Mouse (Mus musculus): ENCODE data around the gene Mapk7.
A peak's percentile ranks its signal among the peaks of the same experiment; 100 is the strongest.

Mapk7 gene

DNA sequence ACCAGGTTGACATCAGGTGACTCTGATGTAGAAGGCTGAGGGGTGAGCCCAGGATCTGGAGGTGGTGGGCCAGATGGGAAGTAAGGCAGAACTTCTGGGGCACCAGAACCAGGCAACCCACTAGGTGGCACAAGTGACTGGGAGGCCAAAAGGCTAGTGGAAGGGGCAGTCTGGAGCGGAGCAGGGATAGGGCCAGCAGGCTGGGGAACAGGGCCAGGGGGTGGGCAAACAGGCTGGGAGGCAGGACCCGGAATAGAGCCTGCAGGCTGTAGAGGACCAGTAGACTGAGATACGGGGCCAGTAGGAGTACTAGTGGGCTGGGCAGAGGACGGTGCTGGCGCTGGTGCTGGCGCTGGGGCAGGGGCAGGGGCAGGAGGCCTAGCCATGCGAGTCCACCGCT is 4.3 kb downstream of the Mapk7 start:
- DNase-seq: no peak

DNA sequence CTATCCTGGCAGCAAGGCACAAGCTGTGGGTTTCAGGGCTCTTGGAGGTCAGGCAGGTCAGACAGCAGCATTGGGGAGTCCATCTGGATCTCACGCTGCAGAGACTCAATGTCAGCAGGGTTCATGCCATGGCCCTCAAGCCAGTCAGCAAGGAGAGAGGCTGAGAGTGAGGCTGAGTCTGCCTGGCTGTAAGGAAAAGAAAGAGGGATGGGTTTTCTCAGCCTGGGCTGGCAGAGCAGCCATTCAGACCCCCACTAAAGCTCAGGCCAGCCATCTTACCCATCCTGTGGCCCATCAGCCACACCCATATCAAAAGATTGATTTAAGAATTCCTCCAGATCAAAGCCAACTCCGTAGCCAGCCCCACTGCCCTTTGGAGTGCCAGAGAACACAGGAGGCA is 5.1 kb downstream of the Mapk7 start:
- no peak for DNase-seq

DNA sequence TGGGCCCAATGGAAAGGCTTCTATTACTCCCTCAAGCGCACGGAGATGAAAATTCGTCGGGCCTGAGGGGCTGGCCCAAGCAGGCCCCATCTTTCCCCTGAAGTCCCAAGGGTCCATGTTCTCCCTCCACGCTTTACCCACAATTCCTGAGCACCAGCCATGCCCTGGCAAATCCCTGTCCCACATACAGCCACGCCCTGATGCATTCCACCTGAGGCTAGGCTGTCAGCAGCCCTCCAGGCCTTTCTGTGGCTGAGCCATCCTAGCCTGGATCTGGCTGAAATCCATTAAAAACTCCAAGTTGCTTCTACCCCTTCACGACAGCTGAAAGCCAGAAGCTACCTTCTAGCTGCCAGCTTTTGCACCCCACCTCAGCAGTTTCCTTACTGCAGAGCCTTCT is 6.3 kb downstream of the Mapk7 start:
- DNase-seq: no peak

DNA sequence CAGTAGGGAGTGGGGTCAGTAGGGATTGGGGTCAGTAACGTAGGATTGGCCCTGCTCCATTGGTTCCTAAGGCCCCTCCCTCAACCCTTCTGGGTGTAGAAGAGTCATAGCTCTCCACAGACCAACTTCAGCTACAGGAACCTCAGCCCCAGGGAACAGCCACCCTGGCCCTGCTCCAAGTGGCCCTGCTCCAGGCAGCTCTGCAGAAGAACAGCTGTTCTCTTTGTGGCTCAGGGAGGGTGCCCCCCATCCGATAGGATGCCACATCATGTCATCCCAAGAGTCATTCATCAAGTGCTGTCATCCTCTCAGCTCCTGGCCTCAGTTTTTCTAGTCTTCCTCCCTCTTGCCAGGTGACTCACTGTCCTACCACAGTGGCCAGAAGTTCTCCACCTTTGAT is 6.8 kb downstream of the Mapk7 start:
- no peak for DNase-seq

DNA sequence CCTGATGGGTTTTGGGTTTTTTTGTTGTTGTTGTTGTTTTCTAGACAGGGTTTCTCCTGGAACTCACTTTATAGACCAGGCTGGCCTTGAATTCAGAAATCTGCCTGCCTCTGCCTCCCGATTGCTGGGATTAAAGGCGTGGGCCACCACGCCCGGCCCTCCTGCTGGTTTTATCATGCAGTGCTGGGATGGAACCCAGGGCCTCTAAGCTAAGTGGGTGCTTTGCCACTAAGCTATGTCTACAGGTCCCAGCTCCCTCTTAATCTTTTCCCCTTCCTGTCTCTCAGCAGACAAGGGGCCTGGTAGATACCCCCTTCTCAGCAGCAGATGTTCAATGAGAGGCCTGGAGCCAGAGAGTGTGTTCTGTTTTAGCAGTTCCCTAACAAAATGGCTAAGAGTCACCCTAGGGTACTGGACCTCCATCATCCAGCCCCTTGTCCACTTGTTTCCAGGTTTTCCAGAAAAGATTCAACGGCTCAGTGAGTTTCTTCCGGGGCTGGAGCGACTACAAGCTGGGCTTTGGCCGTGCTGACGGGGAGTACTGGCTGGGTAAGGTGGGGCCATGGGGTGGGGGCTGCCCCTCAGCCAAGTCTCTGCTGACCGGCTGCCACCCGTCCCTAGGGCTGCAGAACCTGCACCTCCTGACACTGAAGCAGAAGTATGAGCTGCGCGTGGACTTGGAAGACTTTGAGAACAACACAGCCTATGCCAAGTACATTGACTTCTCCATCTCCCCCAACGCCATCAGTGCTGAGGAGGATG is 7.6 kb downstream of the Mapk7 start:
- no peak for DNase-seq

DNA sequence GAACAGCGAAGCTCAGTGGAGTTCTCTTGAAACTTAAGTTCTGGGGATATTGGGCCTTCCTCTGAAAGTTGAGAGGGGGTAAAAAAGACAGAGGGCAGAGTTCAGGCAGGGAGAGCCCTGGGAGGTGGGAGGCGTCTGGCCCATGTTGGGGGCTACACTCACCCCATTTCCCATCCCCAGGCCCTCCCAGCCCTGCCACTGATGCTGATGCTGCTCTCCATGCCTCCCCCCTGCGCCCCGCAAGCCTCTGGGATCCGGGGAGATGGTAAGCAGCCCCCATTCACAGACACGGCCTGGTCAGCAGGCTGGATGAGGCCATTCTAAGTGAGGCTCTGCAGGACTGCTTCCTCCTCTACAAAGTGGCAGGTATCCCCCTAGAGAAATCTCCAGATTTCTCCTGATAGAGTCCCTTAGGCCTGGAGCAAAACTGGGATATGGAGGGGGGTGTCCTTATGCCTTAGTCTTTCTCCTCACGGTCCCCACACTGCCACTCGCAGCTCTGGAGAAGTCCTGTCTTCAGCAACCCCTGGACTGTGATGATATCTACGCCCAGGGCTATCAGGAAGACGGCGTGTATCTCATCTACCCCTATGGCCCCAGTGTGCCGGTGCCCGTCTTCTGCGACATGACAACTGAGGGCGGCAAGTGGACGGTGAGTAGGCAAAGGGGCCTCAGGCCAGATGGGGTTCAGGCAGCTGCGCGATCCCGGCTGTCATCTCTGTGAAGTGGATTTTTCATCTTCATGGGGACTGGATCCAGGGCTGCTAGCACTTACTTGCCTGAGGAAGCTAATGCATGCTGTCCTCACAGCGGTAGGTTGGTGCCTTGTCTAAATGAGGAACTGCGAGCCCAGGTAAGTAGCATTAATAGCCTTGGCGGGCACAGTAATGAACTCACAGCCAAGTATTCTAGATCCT is 8.4 kb downstream of the Mapk7 start:
- DNase-seq: no peak

DNA sequence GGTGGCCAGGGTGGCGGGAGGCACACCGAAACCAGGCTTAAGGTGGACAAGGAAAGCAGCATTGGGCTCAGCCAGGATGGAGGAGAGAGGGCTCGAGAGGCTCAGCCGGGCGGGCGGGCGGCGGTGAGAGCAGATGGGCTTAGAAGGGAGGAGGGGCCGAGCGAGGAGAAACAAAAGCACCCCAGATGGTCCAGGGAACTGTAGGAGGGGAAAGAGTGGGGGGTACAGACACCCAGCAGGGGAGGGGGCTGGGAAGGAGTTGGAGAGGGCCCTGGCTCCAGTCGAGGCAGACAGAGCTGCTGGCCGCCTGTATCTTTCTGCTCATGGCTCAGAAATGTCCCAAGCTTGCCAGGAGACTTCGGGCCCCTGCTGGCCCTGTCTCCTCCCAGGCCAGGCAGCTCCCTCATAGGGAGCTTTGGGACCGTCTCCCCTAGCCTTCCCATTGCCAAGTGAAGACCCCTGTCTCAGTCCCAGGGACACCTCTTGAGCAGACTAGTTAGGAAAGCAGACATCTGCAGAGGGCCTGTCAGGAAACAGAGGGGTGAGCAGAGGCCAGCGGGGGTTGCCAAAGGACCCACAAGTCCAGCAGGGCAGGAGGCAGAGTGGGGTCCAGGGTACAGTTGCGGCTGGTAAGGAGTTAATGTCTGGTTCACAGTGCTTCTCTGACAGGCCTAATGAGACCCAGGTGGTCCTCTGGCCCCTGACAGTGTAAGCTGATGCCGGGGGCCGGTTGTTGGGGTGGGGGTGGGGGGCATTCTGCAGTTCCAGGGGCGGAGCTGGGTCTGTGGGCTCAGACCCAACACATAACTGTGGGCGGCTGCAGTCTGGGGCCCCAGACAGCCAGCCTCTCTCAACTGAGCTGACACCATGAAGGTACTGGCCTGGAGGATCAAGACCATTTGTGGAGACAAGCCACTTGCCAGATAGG is 9.3 kb downstream of the Mapk7 start, which contains the start of gene Mfap4:
Gene Mfap4 (plus strand): TSS at position 819 of the 928 bp plus-strand sequence.
- peak; percentile 90 for DNase-seq

DNA sequence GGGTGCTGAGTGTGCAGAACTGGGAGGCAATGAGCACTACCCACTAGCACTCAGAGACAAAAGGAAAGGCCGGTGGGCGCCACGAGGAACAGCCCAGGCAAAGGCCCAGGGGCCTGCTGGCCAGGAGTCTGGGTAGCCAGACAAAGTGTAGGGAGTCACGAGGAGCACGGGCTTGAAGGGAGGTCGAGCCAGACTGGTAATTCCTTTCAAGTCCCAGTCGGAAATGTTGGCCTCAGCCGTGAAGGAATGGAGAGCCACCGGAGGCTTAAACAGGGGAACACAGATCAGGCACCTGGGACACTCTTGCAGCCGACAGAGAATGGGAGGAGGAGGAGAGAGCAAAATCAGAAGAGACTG is 10.0 kb downstream of the Mapk7 start:
- DNase-seq: peak; percentile 56

DNA sequence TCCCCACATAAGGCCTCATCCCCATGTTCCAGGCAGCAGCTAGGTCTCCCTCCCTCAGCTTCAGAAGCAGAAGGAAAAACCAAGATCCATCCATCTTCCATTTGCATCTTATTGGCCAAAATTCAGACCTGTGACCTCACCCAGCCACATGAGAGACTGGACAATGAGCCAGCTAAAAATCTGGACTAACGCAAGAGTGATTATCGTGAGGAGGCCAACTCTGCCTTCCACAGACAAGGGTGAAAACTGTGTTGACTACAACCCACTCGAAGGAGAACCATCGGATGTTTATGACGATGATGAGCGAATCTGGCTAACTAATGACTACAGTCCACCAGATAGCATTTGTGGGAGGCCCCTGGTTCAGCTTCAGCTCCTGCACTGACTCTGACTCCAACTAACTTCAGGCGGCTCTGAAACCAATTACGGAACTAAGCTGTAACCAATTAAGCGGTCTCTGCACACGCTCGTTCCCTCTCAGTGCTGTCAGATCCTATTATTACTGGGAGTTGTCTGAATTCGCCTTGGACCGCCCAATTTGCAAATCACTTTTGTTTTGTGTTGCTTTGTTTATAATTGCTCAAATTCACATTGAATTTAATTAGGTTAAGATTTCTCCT is 10.9 kb downstream of the Mapk7 start:
- peak; percentile 60 for DNase-seq

DNA sequence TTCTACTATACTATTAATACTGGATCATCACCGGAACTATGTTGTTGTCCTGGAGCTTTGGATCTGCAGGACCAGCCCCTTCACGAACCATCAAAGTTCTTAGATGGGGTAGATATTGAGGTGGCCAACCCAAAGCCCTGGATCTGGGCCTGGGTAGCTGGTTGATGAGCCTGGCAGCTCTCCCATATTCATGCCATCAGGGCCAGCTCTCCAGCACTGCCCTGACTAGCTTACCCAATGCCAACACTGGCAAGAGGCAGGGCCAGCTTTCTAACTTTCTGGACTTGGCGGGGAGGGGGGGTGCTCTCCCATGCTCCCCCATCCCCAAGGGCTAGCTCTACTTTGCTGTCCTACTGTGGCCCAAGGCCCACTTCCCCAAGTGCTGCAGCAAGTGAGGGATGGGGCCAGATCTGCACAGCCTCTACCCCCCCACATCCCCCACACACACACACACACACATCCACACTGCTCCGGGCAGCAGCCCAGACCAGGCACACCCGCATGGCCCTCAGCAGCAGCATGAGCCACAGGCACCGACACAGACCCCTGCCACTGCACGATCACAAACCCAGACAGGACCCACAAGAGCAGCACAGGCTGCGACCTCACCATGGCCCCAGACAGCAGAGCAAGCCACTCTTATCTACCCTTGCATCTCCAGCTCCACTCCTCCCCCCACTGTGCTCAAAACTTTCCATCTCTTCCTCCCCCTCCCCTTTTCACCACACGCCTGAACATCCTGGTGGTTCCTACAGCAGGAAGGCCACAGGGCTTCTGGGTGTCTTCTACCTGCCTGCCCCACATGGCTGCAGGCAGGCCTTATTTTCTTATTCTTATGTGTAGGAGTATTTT is 12.7 kb downstream of the Mapk7 start:
- DNase-seq: peak; percentile 23

DNA sequence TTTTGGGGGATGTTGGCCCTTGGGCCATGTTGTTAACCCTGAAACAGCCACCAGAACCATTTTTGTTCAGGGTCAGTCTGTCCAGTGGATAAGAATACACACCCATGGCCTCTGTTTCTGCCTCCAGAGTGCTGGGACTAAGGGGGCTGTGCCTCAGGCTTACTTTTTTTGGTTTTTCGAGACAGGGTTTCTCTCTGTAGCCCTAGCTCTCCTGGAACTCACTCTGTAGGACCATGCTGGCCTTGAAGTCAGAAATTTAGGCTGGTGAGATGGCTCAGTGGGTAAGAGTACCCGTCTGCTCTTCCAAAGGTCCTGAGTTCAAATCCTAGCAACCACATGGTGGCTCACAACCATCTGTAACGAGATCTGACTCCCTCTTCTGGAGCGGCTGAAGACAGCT is 15.4 kb downstream of the Mapk7 start:
- DNase-seq: no peak

DNA sequence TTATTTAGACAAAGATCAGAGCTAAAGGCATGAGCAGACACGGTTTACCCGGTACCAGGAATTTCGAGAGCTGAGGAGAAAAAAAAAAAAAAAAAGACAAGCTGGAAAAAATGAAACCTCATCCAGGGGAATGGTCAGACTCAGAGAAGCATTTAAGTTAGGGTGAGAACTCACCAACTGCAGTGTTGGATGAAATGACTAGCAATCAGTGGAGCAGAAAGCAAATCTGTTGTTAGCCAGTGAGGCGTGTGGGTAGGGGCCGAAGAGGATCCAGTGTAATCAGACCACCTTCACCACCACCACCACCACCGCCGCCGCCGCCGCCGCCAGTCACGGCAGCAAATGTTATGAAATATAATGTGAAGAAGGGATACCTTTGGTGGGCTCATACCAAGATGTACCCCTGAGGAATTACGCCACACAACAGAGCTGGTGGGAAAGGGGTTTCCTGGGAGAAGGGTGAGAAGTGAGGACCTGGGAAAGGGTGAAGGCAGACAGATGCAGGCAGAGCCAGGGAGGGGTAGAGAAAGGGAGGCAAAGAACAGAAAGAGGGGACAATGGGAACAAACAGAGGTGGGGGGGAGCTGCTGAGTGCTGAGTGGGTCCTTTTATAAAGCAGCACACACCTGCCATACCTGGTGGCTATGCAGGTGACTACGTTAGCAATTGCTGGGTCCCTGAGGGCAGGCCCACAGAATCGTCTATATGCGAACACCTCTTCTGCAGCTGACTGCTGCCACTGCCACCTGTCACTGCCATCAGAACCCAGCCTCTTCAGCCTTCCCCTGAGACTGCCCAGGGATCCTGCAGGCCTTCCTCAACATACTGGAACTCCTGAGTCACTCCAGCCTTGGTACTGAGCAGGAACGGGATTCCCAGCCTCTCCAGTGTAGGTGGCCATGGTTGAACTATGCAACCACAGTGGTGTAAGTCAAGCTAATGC is 16.4 kb downstream of the Mapk7 start:
- DNase-seq: no peak

DNA sequence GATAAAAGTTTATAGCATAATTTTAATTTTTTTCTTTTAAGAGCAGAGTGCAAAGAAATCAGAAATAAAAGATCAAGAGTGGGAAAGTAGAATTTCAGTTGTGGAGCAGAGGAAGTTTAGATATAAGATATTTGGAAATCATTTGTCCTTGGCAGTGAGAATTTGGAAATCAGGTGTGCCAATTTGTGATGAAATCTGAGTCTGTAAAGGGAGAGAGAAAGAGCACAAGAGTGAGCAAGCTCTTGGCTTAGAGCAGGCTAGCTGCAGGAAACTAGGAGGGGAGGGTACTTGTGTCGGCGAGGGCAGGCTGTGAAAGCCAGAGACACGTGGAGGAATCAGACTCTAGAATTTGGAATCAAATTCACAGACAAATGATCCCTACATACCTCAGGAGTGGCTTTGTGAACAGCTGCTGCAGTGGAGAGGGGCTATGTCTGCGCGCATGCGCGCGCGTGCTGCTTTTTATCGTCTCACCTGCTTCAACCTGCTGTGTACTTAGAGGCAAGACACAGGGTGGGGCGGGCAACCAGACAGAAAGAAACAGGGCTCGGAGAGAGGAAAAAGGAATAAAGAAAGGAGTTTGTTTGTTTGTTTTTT is 17.3 kb downstream of the Mapk7 start:
- DNase-seq: peak; percentile 23

DNA sequence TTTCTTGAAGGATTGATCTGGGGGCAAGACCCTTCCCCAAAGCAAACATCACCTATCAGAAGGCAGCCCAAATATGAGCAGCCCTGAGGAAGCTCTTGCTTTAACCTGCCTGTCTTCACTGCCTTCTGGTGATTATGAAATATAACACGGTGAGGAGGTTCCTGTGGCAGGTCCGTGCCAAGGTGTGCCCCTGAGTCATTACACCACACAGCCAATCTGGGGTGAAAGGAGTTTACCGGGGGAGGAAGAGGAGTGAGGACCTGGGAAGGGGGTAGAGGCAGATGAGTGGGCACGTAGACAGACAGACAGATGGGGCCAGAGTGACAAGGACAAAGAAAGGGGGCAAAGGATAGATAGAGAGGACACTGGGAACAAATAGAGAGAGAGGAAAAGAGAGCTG is 20.6 kb downstream of the Mapk7 start:
- DNase-seq: no peak

DNA sequence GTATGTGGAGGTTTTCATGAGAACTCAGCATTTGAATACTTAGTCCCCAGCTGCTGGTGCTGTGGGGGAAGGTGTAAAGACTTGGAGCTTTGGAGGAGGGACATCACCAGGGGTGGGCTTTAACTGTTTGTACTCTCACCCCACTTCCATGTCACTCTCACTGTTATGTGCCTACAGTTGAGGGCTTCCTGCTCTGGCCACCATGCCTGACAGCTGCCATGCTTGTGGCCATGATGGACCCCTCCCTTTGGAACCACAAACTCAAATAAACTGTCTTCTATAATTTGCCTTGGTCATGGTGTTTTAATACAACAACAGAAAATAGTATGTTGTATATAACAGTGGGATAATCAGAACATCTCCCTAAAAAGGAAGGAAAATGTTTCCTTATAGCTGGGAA is 23.3 kb downstream of the Mapk7 start:
- DNase-seq: no peak

DNA sequence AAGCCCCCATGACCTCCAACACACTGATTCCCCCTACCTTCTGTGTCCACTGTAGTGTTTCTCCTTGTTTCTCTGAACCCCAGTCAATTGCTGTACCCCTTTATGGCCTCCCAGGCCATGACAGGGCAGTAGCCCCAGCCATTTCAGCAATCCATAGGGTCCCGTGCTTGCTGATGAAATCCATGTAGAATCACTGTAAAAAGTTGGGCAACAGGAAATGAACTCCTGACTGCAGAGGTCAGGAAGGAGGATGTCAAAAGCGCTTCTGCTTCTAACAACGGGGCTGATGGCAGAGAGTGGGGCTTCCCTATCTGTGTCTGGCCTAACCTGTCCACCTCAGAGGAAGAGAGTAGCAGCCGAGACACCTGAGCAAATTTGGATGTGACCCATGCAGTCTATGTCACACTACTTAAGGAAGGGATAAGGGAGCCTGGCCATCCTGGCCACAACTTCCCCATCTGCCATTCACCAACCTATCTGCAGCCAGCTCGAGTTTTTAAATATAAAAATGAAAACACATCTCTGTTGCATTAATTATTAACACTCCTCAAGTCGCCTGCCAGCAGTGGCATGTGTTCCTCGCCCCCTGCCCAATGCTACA is 24.8 kb downstream of the Mapk7 start:
- no peak for DNase-seq

DNA sequence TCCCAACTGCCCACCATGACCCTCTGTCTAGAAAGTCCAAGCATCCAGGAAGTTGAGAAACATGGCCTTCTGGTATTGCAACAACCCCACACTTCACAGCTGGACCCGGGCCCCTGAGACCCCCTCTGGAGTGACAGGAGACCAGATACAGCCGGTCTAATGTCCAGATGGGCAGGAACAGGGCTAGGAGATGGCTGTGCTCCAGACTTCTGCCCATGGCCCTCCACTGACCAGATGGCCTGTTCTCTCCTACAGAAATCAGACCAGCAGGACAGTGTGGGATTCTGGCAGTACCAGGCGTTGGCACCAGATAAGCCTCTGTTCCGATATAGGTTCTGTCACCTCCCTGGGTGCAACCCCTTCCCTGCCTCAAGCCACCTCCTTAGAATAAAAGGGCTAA is 25.7 kb downstream of the Mapk7 start:
- no peak for DNase-seq

DNA sequence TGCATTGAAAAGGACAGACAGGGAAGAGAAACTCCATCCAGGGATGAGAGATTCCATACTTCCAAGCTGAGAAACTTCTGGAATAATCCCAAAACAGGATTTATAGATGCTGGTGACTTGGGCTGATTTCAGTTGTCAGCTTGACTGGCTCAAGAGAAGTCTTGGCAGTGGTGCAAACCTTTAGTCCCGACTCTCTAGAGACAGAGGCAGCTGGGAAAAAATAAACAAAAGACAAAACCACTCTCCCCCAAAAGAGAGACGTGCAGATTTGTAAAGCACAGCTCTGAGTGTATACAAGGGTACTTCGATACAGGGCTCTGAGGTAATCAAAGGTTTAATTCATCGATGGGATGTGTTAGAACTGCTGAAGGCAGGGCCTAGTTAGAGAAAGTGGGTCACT is 28.8 kb downstream of the Mapk7 start:
- no peak for DNase-seq

DNA sequence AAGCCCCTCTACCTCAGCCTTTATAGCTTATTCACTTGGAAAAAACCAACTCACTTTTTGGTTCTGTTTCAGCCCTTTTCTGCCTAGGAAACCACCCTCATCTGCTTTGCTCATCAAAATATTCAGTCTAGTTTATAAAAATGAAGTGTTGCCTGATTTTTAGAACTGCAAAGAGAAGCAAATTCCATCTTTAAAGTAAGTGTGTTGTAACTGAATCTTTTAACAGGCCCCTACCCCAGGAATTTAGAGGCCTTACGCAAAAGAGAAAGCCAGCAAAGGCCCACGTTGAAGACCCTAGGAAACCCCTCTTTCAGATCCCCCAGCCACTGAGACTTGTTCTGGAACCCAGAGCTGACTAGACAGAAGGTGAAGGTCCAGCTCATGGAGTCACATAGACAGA is 30.1 kb downstream of the Mapk7 start:
- no peak for DNase-seq
